Mouse (Mus musculus) adrenal gland, postnatal 36 days (tissue): Measurements from ENCODE around the gene Gm14325. TPM values are rescaled to one million over a fixed set of nuclear protein-coding genes. Genes with fewer than 3 reads are reported as not detected.
"Not testable (repeated sequence)": the region's sequence is repeated elsewhere in the genome, so short reads cannot be mapped to it uniquely, and the experiment has no call there.

ENCODE experiments used
- DNase-seq, 2 experiments: peaks; one replicate each; pipeline ENCODE4 v3.0.0; 2021; ENCODE audit warnings: mixed read lengths in 1 of 2
- long read RNA-seq, 2 experiments: library from polyadenylated mRNA; stranded (forward); transcript quantifications; one replicate each; pipeline ENCODE4 v2.0.0; 2021; ENCODE audit warnings: borderline sequencing depth in 2 of 2
- total RNA-seq, 2 experiments: library from RNA; stranded (reverse); gene quantifications; 2 replicates each; pipeline ENCODE4 v1.2.3; 2021

Gene Gm14325
- 100 to 1,000 TPM in 1 of 2 experiments, 10 to 100 TPM in 1; 97.9 to 199 TPM for total RNA-seq
- long read RNA-seq, experiment 1, transcript Gm14325-202 (3 exons, 310 nt): major isoform, 59 of 64 reads
- long read RNA-seq, experiment 1, partial matches to known transcripts: 0 of 64 reads
- long read RNA-seq, experiment 1, other reads (novel, unspliced or antisense): 1 of 64 reads
- long read RNA-seq, experiment 2, transcript Gm14325-202 (3 exons, 310 nt): major isoform, 14 of 15 reads
- long read RNA-seq, experiment 2, partial matches to known transcripts: 0 of 15 reads
- long read RNA-seq, experiment 2, other reads (novel, unspliced or antisense): 0 of 15 reads

- DNase-seq: peak; percentile 76 to 77
Measured at GRCm38 (mm10) chr2:177839901-177840663, at the start of gene Gm14325. Gene Gm14325 (minus strand): TSS chr2:177840336.

GRCm38 (mm10) chr2:177887743-177888142 is 47.6 kb upstream of the Gm14325 start:
- DNase-seq: not testable (repeated sequence)

GRCm38 (mm10) chr2:177862254-177862653 is 22.1 kb upstream of the Gm14325 start:
- DNase-seq: not testable (repeated sequence)

- not testable (repeated sequence) for DNase-seq
Measured at GRCm38 (mm10) chr2:177843666-177844065, 3.5 kb upstream of the Gm14325 start.

- DNase-seq: peak in 1 of 2 experiments; percentile 51
Measured at GRCm38 (mm10) chr2:177836756-177837155, 3.4 kb downstream of the Gm14325 start.

- not testable (repeated sequence) for DNase-seq
Measured at GRCm38 (mm10) chr2:177835733-177836536, 4.2 kb downstream of the Gm14325 start.

GRCm38 (mm10) chr2:177821952-177822351 is 18.2 kb downstream of the Gm14325 start:
- DNase-seq: peak; percentile 57 to 67

GRCm38 (mm10) chr2:177806170-177806569 is 34.0 kb downstream of the Gm14325 start:
- DNase-seq: not testable (repeated sequence)

GRCm38 (mm10) chr2:177787351-177787750 is 52.8 kb downstream of the Gm14325 start:
- not testable (repeated sequence) for DNase-seq

Other genes with a start within 250 kb of the Gm14325 start
- 10 to 100 TPM; 24.8 to 38.2 TPM for gene Gm14322, start 81.0 kb downstream of the Gm14325 start, total RNA-seq
- gene Gm14327, start 56.8 kb upstream of the Gm14325 start, total RNA-seq: 1 to 10 TPM; 3.4 to 7.1 TPM
- 1 to 10 TPM in 1 of 2 experiments, under 1 TPM in 1; 0.83 to 2.2 TPM for gene Zfp972, start 85.3 kb upstream of the Gm14325 start, total RNA-seq
- 10 to 100 TPM; 25.9 to 31.9 TPM for gene Gm14326, start 117.0 kb upstream of the Gm14325 start, total RNA-seq
- 10 to 100 TPM; 20.0 to 30.2 TPM for gene Zfp971, start 182.9 kb upstream of the Gm14325 start, total RNA-seq
- 10 to 100 TPM; 23.4 to 34.6 TPM for gene Zfp931, start 238.1 kb upstream of the Gm14325 start, total RNA-seq